Mouse (Mus musculus) small intestine, adult 2 months (tissue): ENCODE measurements around the gene Rfx4.

Experiments
- CTCF ChIP-seq: fragments of 200-500 bp; IDR thresholded peaks from 2 replicates; pipeline ENCODE4 v1.5.1; 2012; ENCODE audit warnings: low read depth, mild to moderate bottlenecking, control low read depth, inconsistent platforms, low read length, moderate library complexity, mixed read lengths; ENCODE audit not compliant: insufficient replicate concordance, insufficient read length; ENCODE audit errors: extremely low read depth
- POLR2A ChIP-seq: fragments of 200-500 bp; IDR thresholded peaks from 2 replicates; pipeline ENCODE4 v1.6.1; 2012; ENCODE audit warnings: low read depth, mild to moderate bottlenecking, control low read depth, inconsistent platforms, low read length, moderate library complexity

GRCm38 (mm10) chr10:84926336-84926735, 170.5 kb downstream of the Rfx4 start:
- no peak for TF ChIP-seq POLR2A
- no peak for TF ChIP-seq CTCF
